Mouse (Mus musculus) spleen, adult 2 months (tissue): ENCODE data around the gene 2310030G06Rik.

ENCODE experiments used
- CTCF ChIP-seq: fragments of 200-500 bp; IDR thresholded peaks from 2 replicates; pipeline ENCODE4 v1.5.1; 2011; ENCODE audit warnings: mild to moderate bottlenecking, inconsistent platforms; ENCODE audit not compliant: insufficient read depth, insufficient read length, insufficient replicate concordance; ENCODE audit errors: extremely low read depth
- POLR2A ChIP-seq: fragments of 200-500 bp; IDR thresholded peaks from 2 replicates; pipeline ENCODE4 v1.6.1; 2011; ENCODE audit warnings: low read depth, low read length, inconsistent platforms

- TF ChIP-seq POLR2A = no peak
- TF ChIP-seq CTCF = no peak
Observed at GRCm38 (mm10) chr9:50774026-50774462, 27.7 kb upstream of the 2310030G06Rik start.
